Mouse (Mus musculus) stomach, embryonic 16.5 days (tissue): ENCODE data around the gene Spata46. TPM values are rescaled to one million over a fixed set of nuclear protein-coding genes. Genes with fewer than 3 reads are reported as not detected.

Experiments
- ATAC-seq: fragments of 200-750 bp; cut with Nextera tagmentation; 2 replicates; pipeline ENCODE4 v1.8.0; 2017; ENCODE audit warnings: moderate number of reproducible peaks, moderate TSS enrichment; ENCODE audit not compliant: insufficient read depth, low FRiP score
- H3K27ac ChIP-seq: fragments of 300-500 bp; sonication (generic); 2 replicates; pipeline ENCODE4 v1.5.1; 2014; ENCODE audit warnings: low read length
- H3K27me3 ChIP-seq: fragments of 300-500 bp; sonication (generic); 2 replicates; pipeline ENCODE4 v1.6.1; 2014; ENCODE audit warnings: low read length, control low read depth, mixed read lengths; ENCODE audit not compliant: control insufficient read depth, insufficient read depth
- H3K36me3 ChIP-seq: fragments of 300-500 bp; sonication (generic); 2 replicates; pipeline ENCODE4 v1.6.1; 2014; ENCODE audit warnings: low read length; ENCODE audit not compliant: control insufficient read depth, insufficient read depth
- H3K4me1 ChIP-seq: fragments of 300-500 bp; sonication (generic); 2 replicates; pipeline ENCODE4 v1.6.1; 2014; ENCODE audit warnings: low read length, control low read depth, mixed read lengths; ENCODE audit not compliant: control insufficient read depth, insufficient read depth
- H3K4me2 ChIP-seq: fragments of 300-500 bp; sonication (generic); 2 replicates; pipeline ENCODE4 v1.6.1; 2014; ENCODE audit warnings: low read depth, low read length, mixed read lengths
- H3K4me3 ChIP-seq: fragments of 300-500 bp; sonication (generic); replicated peaks from 2 replicates; pipeline ENCODE4 v1.5.1; 2014; ENCODE audit warnings: mild to moderate bottlenecking, low read length
- H3K9ac ChIP-seq: fragments of 300-500 bp; sonication (generic); 2 replicates; pipeline ENCODE4 v1.6.1; 2014; ENCODE audit warnings: low read length
- H3K9me3 ChIP-seq: fragments of 300-500 bp; sonication (generic); replicated peaks from 2 replicates; pipeline ENCODE4 v1.6.1; 2016; ENCODE audit warnings: low read length, control low read depth; ENCODE audit not compliant: control insufficient read depth
- WGBS: fragments of 180-500 bp; shearing (Covaris S2); extraction: QIAGEN DNeasy Blood & Tissue Kit; methylation state at CpG from one replicate; pipeline ENCODE4 v1.1.7; 2014; 5-methylcytosine and 5-hydroxymethylcytosine counted together
- polyA plus RNA-seq: library from polyadenylated mRNA; unstranded; fragments of >200 nt; fragmentation: Nextera tagmentation; extraction: Ambion mirVana; gene quantifications from 2 replicates; pipeline ENCODE4 v1.2.1, GENCODE M21; 2015

Gene Spata46
- polyA plus RNA-seq, 1 experiment from 2014 or later: 1.1 TPM

DNA sequence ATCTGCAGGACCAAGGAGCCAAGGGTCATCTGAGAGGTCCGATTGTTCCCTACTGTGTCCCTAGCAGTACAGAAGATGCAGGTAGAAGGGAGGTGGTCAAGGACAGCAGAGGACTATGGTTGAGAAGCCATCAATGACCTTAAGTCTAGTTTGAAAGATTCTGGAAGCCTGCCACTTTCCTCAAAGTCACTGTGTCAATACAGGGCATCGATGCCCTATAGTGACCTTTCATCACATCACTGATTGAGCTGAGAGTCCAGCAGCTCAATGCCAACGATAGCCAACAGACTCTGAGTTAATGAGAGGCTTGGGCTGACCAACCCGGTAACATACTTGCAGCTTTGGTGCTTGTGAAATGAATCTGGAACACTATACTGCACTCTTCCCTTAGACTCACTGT is 16.7 kb downstream of the Spata46 start:
- Histone ChIP-seq H3K27ac (no peak overlapping the region), H3K4me1 (no peaks in the 10 kb centered on the region), H3K4me3 (no peak overlapping the region), H3K27me3 (no peaks in the 10 kb centered on the region), H3K36me3 (no peaks in the 10 kb centered on the region), H3K9me3 (no peaks in the 10 kb centered on the region), H3K4me2 (no peak overlapping the region), H3K9ac (no peak overlapping the region)
- 84% methylated on average over 4 of the region's 4 CpGs for WGBS
- no peak for ATAC-seq

DNA sequence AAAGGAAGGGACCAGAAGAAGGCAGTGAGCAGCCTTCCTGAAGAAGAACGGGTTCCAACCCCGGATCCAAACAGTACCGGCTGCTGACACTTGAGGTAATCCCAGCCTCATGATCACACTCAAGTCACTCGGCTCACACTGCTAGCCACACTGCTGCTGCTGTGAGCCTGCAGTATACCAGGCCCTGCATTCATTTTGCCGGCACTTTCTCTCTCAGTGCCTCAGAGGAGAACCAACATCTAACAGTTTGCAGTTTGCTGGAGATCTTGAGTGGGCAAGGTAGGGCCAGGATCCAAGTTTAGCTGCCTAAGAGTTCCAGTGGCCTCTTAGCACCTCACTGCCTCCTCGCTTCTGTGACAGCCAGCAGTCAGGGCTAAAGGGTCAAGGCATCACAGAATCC is 23.3 kb downstream of the Spata46 start:
- Histone ChIP-seq H3K27ac (no peak overlapping the region), H3K36me3 (no peaks in the 10 kb centered on the region), H3K9me3 (no peaks in the 10 kb centered on the region), H3K9ac (no peak overlapping the region), H3K4me1 (no peaks in the 10 kb centered on the region), H3K4me2 (no peak overlapping the region), H3K27me3 (no peaks in the 10 kb centered on the region), H3K4me3 (no peak overlapping the region)
- no peak for ATAC-seq
- WGBS: 54% methylated on average over 6 of the region's 6 CpGs

DNA sequence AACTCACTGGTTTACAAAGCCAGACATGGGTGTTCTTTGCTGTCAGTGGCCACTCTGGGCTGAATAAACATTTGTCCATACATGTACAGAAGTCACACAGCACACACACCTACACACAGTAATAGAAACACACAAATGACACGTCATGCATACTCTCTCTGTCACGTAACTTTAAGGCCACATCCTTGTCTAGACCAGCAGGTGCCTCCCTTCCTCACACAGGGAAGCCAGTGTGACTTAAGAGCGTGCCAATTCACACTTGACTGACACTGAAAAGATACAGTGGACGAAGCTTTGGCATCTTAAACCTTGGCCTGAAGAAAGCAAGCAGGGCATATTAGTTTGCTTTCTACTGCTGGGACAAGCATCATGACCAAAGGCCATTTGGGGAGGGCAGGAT is 24.2 kb downstream of the Spata46 start:
- no peaks in the 10 kb centered on the region for H3K4me1 ChIP-seq
- 81% methylated on average over 4 of the region's 4 CpGs for WGBS
- ATAC-seq: no peak
- H3K4me3 ChIP-seq: no peak overlapping the region
- H3K4me2 ChIP-seq: no peak overlapping the region
- no peaks in the 10 kb centered on the region for H3K27me3 ChIP-seq
- no peaks in the 10 kb centered on the region for H3K9me3 ChIP-seq
- no peak overlapping the region for H3K27ac ChIP-seq
- H3K9ac ChIP-seq: no peak overlapping the region
- no peaks in the 10 kb centered on the region for H3K36me3 ChIP-seq

DNA sequence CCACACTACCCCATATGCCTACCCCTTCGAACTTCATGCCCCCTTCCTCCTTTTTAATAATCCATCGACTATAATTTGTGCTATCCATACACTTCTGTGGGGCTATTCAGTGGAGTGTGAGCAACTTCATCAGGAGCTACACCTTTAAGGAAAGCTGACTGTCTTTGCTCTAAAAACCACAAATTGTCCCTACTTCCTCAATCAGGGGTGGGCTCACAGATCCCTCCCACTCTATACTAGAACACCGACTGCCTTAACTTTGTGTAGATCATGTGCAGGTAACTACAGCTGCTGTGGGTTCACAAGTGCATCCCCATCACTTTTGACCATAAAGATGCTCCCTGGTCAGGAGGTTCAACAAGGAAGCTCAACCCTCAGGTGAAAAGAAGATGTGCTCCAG is 31.3 kb downstream of the Spata46 start:
- H3K4me2 ChIP-seq: no peak overlapping the region
- H3K36me3 ChIP-seq: no peaks in the 10 kb centered on the region
- no peaks in the 10 kb centered on the region for H3K9me3 ChIP-seq
- H3K27me3 ChIP-seq: no peaks in the 10 kb centered on the region
- WGBS: 85% methylated on average over 3 of the region's 3 CpGs
- H3K9ac ChIP-seq: no peak overlapping the region
- H3K4me1 ChIP-seq: no peaks in the 10 kb centered on the region
- ATAC-seq: no peak
- no peak overlapping the region for H3K27ac ChIP-seq
- no peak overlapping the region for H3K4me3 ChIP-seq

DNA sequence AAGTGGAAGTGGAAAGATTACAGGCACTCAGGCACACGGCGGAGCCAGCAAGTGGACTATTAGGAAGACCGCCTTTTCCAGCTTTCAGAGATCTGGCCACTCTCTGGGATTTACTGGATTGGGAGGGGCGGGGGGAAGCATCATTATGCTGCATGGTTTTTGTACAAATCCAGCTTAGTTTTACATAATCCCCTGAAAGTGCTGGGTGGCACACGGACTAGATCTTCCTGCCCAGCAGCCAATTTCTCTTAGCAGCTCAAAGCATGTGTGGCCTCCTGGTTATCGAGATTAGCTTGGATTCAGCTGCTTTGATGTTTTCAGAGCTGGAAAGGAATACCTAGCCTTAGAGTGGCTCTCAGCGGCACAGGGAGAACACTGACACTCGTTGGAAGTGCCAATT is 34.5 kb downstream of the Spata46 start:
- H3K4me1 ChIP-seq: no peaks in the 10 kb centered on the region
- WGBS: 82% methylated on average over 8 of the region's 8 CpGs
- H3K27me3 ChIP-seq: no peaks in the 10 kb centered on the region
- no peak overlapping the region for H3K9ac ChIP-seq
- no peak overlapping the region for H3K27ac ChIP-seq
- H3K4me3 ChIP-seq: no peak overlapping the region
- no peaks in the 10 kb centered on the region for H3K36me3 ChIP-seq
- ATAC-seq: no peak
- no peaks in the 10 kb centered on the region for H3K9me3 ChIP-seq
- H3K4me2 ChIP-seq: no peak overlapping the region

DNA sequence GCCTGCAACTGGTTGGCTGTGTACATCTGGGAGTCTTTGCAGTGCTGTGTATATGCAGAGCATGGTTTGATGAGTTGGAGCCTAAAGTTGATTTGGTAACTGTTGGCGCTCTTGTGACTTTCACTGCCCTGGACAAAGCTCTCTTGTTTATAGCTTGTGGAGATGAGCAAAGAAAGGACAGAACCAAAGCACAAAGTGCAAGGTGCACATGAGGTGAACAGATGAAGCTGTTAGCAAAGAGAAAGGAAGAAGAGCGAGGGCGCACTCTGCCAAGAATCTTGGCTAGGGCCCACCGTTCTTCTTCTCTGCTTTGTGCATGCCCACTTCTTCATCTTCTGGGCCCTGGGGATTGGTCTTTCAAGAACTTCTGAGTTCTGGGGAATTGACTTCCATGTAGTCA is 35.3 kb downstream of the Spata46 start:
- Histone ChIP-seq H3K9me3 (no peaks in the 10 kb centered on the region), H3K4me1 (no peaks in the 10 kb centered on the region), H3K27me3 (no peaks in the 10 kb centered on the region), H3K4me2 (no peak overlapping the region), H3K36me3 (no peaks in the 10 kb centered on the region), H3K9ac (no peak overlapping the region), H3K27ac (no peak overlapping the region), H3K4me3 (no peak overlapping the region)
- no peak for ATAC-seq
- WGBS: 97% methylated on average over 4 of the region's 4 CpGs

DNA sequence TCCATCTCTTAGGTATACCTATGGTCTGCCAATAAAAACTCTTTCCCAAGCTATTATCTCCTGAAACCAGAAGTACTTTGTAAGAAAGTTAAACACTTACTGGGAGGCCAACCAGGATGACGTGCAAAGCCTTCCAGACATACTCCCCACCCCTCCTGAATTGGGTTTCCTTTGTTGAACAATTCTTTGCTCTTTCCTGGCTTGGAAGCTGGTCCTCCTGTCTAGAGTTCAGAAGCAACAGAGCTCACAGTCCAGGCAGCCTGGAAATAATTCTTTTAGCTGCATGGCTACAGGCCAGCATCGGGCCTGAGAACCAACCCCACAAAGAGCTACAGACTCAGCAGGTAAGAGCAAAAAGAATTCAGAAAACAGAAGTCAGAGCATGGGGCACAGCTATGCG is 37.7 kb downstream of the Spata46 start:
- Histone ChIP-seq H3K4me2 (no peak overlapping the region), H3K4me1 (no peaks in the 10 kb centered on the region), H3K27ac (no peak overlapping the region), H3K4me3 (no peak overlapping the region), H3K36me3 (no peaks in the 10 kb centered on the region), H3K9me3 (no peaks in the 10 kb centered on the region), H3K9ac (no peak overlapping the region), H3K27me3 (no peaks in the 10 kb centered on the region)
- peak; percentile 37; the same call in 1 of the 2 replicates for ATAC-seq
- WGBS: 51% methylated on average over 3 of the region's 3 CpGs

DNA sequence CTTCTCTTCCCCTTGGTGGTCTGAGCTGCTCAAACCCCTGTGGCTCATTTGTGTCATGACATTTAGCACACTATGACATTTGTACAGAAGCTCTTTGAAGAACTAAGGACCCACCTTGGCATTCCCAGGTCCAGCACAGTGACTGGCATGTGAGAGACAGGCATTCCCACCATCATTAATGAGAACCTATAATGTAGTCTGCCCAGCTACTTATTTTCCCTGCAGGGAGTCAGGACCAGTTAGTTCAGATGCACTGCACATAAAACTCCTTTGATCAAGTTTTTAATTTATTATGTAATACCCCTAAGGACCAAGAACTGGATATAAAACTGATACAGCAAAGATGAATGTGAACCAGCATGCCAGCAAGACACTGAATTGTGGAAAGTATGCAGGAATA is 42.5 kb downstream of the Spata46 start:
- no peaks in the 10 kb centered on the region for H3K27me3 ChIP-seq
- H3K4me3 ChIP-seq: no peak overlapping the region
- no peak overlapping the region for H3K9ac ChIP-seq
- H3K4me2 ChIP-seq: no peak overlapping the region
- no peak for ATAC-seq
- no peaks in the 10 kb centered on the region for H3K36me3 ChIP-seq
- H3K27ac ChIP-seq: no peak overlapping the region
- no peaks in the 10 kb centered on the region for H3K4me1 ChIP-seq
- H3K9me3 ChIP-seq: no peaks in the 10 kb centered on the region

DNA sequence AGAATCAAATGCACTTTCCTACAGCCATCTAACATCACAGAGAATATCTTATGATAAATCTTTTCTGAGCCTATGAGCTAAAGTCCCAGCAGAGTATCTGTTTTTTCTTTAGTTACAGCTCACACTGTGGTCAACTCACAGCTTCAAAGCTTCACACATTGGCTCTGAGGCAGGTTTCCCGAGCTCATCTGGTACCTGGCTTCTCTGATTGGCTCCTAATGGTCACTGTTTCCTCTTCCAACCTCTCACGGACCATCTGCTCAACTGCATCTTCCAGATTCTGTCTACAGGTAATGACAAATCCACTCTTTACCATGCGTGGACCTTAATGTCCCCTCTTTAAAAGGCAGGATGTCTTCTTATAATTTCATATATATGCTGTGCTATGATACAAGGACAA is 44.7 kb downstream of the Spata46 start:
- Histone ChIP-seq H3K4me2 (no peak overlapping the region), H3K9me3 (no peaks in the 10 kb centered on the region), H3K36me3 (no peaks in the 10 kb centered on the region), H3K27me3 (no peaks in the 10 kb centered on the region), H3K27ac (no peak overlapping the region), H3K4me1 (no peaks in the 10 kb centered on the region), H3K4me3 (no peak overlapping the region), H3K9ac (no peak overlapping the region)
- no peak for ATAC-seq
- 64% methylated on average over 3 of the region's 3 CpGs for WGBS
